Mouse (Mus musculus): Measurements from ENCODE around the gene Scamp1. TPM values are rescaled to one million over a fixed set of nuclear protein-coding genes. Genes with fewer than 3 reads are reported as not detected.

Gene Scamp1
- polyA plus RNA-seq, 1 experiment from 2014 or later = 58.5 TPM

DNA sequence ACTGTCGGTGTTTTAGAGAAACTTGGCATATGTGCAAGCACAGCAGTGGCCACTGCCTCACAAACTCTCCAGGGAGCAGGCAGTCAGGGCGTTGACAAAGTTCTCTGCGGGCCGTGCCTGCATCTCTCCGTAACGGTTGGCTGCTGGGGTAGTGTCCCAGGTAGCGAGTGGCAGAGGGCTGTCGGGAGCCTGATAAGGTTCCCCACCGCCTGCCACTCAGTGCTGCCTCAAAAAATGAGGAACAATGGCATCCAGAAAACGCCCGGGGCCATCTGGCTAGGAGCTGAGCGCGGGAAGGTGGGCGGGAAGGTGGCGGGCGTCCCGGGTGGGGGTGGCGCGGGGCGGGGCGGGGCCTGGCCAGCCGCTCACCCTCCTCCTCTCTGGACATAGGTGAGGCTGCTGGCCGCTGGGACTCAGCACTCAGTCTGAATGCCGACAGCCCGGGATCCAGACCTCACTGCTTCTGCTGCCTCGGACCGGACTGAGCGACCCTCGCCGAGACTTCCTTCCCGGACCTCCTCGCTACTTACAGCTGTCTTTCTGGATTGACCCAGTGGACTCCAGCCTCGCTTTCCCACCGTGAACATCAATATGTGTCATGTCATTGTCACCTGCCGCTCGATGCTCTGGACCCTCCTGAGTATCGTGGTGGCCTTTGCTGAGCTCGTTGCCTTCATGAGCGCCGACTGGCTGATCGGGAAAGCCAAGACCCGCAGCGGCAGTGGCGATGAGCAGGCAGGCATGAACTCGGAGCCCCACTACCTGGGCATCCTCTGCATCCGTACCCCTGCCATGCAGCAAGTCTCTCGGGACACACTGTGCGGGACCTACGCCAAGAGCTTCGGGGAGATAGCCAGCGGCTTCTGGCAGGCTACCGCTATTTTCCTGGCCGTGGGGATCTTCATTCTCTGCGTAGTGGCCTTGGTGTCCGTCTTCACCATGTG, 111.8 kb downstream of the Scamp1 start:
- peak overlapping the region; percentile 66 for H3K9ac ChIP-seq (ENCODE audit: low read length)
- H3K4me1 ChIP-seq (ENCODE audit: control insufficient read depth, insufficient read depth, low read length) = peaks cover 16% of the 10 kb centered on the region
- H3K4me3 ChIP-seq (ENCODE audit: low read depth, low read length) = peak overlapping the region; percentile 51
- H3K36me3 ChIP-seq (ENCODE audit: control insufficient read depth, insufficient read depth, low read length) = no peaks in the 10 kb centered on the region
- no peaks in the 10 kb centered on the region for H3K9me3 ChIP-seq (replicated peaks; ENCODE audit: control insufficient read depth, low read length)
- peak; percentile 45 for ATAC-seq
- 1% methylated on average over 51 of the region's 55 CpGs for WGBS
- no peaks in the 10 kb centered on the region for H3K27me3 ChIP-seq (replicated peaks; ENCODE audit: control insufficient read depth, insufficient read depth, low read length)
- peak overlapping the region; percentile 99 for H3K4me2 ChIP-seq (ENCODE audit: low read length)
- H3K27ac ChIP-seq (ENCODE audit: low read depth, low read length) = no peak overlapping the region
- peak; percentile 54 for DNase-seq (ENCODE audit: low spot score)

DNA sequence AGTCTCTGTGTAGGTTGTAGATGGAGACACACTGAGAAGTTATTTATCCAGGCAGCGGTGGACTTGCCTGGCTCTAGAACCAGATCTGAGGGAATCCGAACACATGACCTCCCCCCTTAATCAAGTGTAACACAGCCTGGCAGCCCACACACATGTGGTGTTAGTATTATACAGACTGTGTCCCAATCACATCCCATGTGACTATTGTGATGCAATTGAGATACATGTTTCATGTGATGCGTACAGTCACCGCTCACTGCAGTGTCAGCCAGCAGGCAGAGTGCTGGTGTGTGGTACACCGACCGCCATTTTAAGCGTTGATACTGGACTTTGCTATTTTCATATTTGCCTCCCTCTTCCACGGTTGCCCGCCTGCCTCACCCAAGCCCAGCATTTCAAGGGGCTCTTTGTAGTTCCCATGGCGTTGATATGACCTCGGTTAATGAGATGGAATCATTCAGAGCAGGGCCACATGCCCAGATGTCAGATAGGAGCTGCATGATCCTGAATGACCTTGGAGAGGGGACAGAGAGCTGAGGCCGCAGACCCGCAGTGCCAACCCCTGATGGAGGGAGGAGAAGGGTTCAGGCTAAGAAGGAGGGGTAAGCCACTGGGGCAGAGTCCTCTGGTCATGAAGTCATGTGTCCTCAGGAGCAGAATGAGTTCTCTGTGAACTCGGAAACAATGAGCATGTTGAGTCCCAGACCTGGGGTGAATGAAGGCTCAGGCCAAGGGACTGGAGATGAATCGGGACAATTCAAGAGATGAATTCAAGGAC, 112.9 kb downstream of the Scamp1 start:
- DNase-seq (ENCODE audit: low spot score) (no peak), ATAC-seq (no peak)
- Histone ChIP-seq H3K27me3 (replicated peaks; ENCODE audit: control insufficient read depth, insufficient read depth, low read length) (no peaks in the 10 kb centered on the region), H3K27ac (ENCODE audit: low read depth, low read length) (no peak overlapping the region), H3K9ac (ENCODE audit: low read length) (no peak overlapping the region), H3K4me2 (ENCODE audit: low read length) (no peak overlapping the region), H3K4me3 (ENCODE audit: low read depth, low read length) (no peak overlapping the region), H3K4me1 (ENCODE audit: control insufficient read depth, insufficient read depth, low read length) (peaks cover 10% of the 10 kb centered on the region), H3K36me3 (ENCODE audit: control insufficient read depth, insufficient read depth, low read length) (no peaks in the 10 kb centered on the region), H3K9me3 (replicated peaks; ENCODE audit: control insufficient read depth, low read length) (no peaks in the 10 kb centered on the region)
- 83% methylated on average over 15 of the region's 15 CpGs for WGBS

DNA sequence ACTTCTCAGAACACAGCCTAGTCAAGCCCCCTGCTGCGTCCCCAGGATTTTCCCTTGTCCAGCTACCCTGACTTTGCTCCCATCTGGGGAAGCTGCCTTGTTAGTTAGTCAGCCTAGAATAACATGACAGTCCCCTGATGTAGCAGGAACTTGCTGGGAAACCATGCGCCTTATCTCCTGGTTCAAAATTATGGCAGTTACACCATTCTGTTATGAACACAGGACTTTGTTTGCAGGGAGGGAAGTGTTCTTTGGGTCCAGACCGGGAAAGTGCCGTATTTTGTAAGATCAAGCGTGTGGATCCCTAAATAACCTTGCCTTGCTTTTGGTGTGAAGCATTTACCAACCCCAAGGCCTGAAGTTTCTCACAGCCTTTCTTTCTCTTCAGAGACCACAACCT, 114.0 kb downstream of the Scamp1 start:
- Histone ChIP-seq H3K36me3 (ENCODE audit: control insufficient read depth, insufficient read depth, low read length) (no peaks in the 10 kb centered on the region), H3K9me3 (replicated peaks; ENCODE audit: control insufficient read depth, low read length) (no peaks in the 10 kb centered on the region), H3K4me3 (ENCODE audit: low read depth, low read length) (no peak overlapping the region), H3K4me1 (ENCODE audit: control insufficient read depth, insufficient read depth, low read length) (peaks cover 10% of the 10 kb centered on the region), H3K27ac (ENCODE audit: low read depth, low read length) (no peak overlapping the region), H3K27me3 (replicated peaks; ENCODE audit: control insufficient read depth, insufficient read depth, low read length) (no peaks in the 10 kb centered on the region), H3K4me2 (ENCODE audit: low read length) (no peak overlapping the region), H3K9ac (ENCODE audit: low read length) (no peak overlapping the region)
- DNase-seq (ENCODE audit: low spot score) (no peak), ATAC-seq (no peak)
- WGBS = 43% methylated on average over 5 of the region's 5 CpGs

DNA sequence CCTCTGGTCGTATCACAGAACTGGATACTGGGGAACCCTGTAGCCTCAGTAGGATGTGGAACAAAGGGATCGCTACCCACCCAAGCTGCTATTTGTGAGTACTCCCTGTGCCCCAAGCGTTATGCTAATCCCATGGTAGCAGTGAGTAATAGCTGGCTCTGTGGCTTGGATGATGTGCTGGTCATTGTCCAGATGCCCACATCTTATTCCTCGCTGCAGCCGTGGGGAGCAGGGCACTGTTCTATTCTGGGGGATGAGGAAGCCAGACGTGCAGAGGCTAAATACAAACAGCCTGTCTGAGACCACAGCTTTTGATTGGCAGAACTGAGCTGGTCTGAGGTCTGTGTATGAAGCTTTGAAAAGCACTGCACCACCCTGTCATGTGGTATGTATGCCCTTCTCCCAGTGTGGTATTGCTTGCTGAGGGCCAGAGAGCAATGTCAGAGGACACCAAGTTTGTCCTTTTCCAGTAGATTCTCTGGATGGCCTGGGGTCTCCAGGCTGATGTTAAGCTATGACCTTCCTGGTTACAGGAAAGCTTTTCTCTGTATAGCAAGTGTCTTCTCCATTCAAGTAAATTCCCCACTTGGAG, 116.2 kb downstream of the Scamp1 start:
- Histone ChIP-seq H3K27ac (ENCODE audit: low read depth, low read length) (no peak overlapping the region), H3K4me2 (ENCODE audit: low read length) (no peak overlapping the region), H3K4me1 (ENCODE audit: control insufficient read depth, insufficient read depth, low read length) (peaks cover 6% of the 10 kb centered on the region; the same call in 1 of the 2 replicates), H3K27me3 (replicated peaks; ENCODE audit: control insufficient read depth, insufficient read depth, low read length) (no peaks in the 10 kb centered on the region), H3K9me3 (replicated peaks; ENCODE audit: control insufficient read depth, low read length) (no peaks in the 10 kb centered on the region), H3K36me3 (ENCODE audit: control insufficient read depth, insufficient read depth, low read length) (no peaks in the 10 kb centered on the region), H3K4me3 (ENCODE audit: low read depth, low read length) (no peak overlapping the region), H3K9ac (ENCODE audit: low read length) (no peak overlapping the region)
- WGBS = 59% methylated on average over 6 of the region's 6 CpGs
- no peak for ATAC-seq
- DNase-seq (ENCODE audit: low spot score) = no peak

DNA sequence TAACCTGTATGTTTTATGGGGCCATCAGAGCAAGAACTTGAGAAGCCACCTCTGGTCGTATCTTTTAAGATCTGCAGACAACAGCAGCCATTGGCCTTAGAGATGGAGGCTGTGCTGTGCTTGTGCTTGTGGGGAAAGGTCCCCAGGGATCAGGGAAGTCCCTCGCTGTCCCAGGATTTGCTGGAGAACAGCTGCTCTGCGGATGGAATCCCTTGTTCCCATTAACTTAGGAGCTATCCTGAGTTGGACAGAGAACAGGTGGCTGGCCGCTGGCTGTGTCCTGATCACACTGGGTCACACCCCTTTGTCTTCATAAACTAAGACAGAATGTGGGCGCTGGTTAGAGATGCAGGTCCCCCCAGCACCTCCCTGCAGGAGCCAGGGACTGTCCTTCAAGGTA, 117.3 kb downstream of the Scamp1 start:
- H3K36me3 ChIP-seq (ENCODE audit: control insufficient read depth, insufficient read depth, low read length) = no peaks in the 10 kb centered on the region
- DNase-seq (ENCODE audit: low spot score) = no peak
- ATAC-seq = no peak
- H3K9ac ChIP-seq (ENCODE audit: low read length) = no peak overlapping the region
- no peaks in the 10 kb centered on the region for H3K4me1 ChIP-seq (ENCODE audit: control insufficient read depth, insufficient read depth, low read length)
- no peaks in the 10 kb centered on the region for H3K27me3 ChIP-seq (replicated peaks; ENCODE audit: control insufficient read depth, insufficient read depth, low read length)
- no peaks in the 10 kb centered on the region for H3K9me3 ChIP-seq (replicated peaks; ENCODE audit: control insufficient read depth, low read length)
- no peak overlapping the region for H3K4me3 ChIP-seq (ENCODE audit: low read depth, low read length)
- no peak overlapping the region for H3K27ac ChIP-seq (ENCODE audit: low read depth, low read length)
- H3K4me2 ChIP-seq (ENCODE audit: low read length) = no peak overlapping the region
- WGBS = 85% methylated on average over 5 of the region's 5 CpGs

DNA sequence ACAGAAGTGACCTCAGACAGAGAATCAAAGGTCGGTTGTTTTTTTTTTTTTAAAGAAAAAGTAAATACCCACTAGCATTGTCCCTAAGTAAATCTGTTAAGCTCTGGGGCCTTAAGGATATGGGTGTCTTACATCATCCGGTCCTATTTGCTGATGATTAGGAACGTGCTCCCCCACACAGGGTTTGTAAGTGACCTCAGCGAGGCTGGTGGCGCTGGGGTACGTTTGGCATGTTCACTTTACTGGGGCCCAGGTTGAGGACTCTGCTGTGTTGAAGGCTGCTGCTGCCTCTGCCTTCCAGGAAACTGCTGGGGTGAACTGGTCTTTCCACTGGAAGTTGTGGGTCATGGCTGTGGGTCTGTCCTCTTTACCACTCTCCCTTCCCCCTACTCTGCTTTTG, 121.2 kb downstream of the Scamp1 start:
- no peaks in the 10 kb centered on the region for H3K9me3 ChIP-seq (replicated peaks; ENCODE audit: control insufficient read depth, low read length)
- no peak overlapping the region for H3K4me2 ChIP-seq (ENCODE audit: low read length)
- no peaks in the 10 kb centered on the region for H3K27me3 ChIP-seq (replicated peaks; ENCODE audit: control insufficient read depth, insufficient read depth, low read length)
- DNase-seq (ENCODE audit: low spot score) = no peak
- no peaks in the 10 kb centered on the region for H3K36me3 ChIP-seq (ENCODE audit: control insufficient read depth, insufficient read depth, low read length)
- no peaks in the 10 kb centered on the region for H3K4me1 ChIP-seq (ENCODE audit: control insufficient read depth, insufficient read depth, low read length)
- 87% methylated on average over 6 of the region's 6 CpGs for WGBS
- H3K4me3 ChIP-seq (ENCODE audit: low read depth, low read length) = no peak overlapping the region
- ATAC-seq = no peak
- no peak overlapping the region for H3K9ac ChIP-seq (ENCODE audit: low read length)
- H3K27ac ChIP-seq (ENCODE audit: low read depth, low read length) = no peak overlapping the region

DNA sequence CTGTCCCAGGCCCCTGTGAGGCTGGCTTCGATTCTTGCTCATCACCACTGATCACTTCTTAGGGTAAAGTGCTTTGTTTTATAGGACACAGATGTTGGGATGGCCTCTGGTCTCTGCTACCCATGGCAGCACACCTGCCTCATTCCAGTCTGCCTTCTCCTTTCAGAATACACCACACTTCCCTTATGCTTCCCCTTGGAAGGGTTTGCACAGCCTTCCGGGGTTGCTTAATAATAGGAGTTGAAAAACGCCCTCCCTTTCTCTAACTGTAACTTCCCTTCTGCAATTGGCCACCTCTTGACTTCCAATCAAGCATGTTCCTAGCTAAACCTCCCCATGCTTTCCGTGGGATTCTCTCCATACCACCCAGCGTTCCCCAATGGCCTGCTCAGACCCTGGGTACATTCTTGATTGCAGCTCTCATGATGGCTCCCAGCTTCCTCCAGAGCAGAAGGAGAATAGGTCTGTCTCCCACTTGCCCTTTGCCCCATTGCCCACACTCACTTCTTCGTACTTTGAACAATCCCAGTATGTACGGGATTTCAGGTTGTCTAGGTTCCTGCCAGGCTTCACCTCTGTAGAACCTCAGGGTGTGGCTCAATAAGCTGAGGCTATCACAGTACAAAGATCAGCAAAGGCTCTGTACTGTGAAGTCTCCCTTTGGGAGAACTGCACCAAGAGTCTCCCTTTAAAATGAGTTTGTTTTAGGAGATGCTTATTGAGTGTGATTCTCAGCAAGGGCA, 126.0 kb downstream of the Scamp1 start:
- H3K4me2 ChIP-seq (ENCODE audit: low read length) = no peak overlapping the region
- no peak overlapping the region for H3K27ac ChIP-seq (ENCODE audit: low read depth, low read length)
- no peak for ATAC-seq
- no peak overlapping the region for H3K4me3 ChIP-seq (ENCODE audit: low read depth, low read length)
- H3K36me3 ChIP-seq (ENCODE audit: control insufficient read depth, insufficient read depth, low read length) = no peaks in the 10 kb centered on the region
- no peak overlapping the region for H3K9ac ChIP-seq (ENCODE audit: low read length)
- no peaks in the 10 kb centered on the region for H3K9me3 ChIP-seq (replicated peaks; ENCODE audit: control insufficient read depth, low read length)
- no peak for DNase-seq (ENCODE audit: low spot score)
- H3K4me1 ChIP-seq (ENCODE audit: control insufficient read depth, insufficient read depth, low read length) = no peaks in the 10 kb centered on the region
- H3K27me3 ChIP-seq (replicated peaks; ENCODE audit: control insufficient read depth, insufficient read depth, low read length) = no peaks in the 10 kb centered on the region
- 86% methylated on average over 7 of the region's 7 CpGs for WGBS

DNA sequence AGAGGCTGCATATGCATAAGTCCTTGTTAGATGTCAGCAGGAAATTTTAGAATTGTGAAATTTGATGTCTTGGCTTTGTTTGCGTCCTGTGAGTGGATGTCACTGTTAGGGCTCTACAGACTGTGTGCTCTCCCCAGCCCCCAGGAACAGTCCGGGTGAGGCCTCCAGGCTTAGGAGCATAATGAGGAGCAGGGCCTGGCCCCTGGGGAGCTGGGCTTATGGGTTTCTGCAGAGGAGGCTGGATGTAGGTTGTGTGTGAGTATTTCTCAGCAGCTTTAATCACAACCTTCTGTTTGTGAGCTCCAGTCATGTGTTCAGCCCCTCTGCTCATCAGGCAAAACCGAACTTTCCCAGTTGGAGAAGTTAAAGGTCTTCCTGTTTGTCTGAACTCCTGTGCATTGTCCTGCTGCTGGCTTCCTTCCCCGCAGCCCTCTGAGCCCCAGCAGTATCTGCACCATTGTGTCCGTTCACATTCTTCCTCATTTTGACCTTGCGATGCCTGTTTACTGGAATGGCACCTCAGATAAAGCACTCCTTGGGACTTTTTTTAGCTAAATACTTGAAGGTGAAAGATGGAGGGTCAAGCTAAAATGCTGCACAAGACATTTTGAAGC, 126.7 kb downstream of the Scamp1 start:
- no peak for ATAC-seq
- no peak for DNase-seq (ENCODE audit: low spot score)
- no peak overlapping the region for H3K4me2 ChIP-seq (ENCODE audit: low read length)
- no peaks in the 10 kb centered on the region for H3K9me3 ChIP-seq (replicated peaks; ENCODE audit: control insufficient read depth, low read length)
- no peaks in the 10 kb centered on the region for H3K36me3 ChIP-seq (ENCODE audit: control insufficient read depth, insufficient read depth, low read length)
- no peak overlapping the region for H3K9ac ChIP-seq (ENCODE audit: low read length)
- H3K4me1 ChIP-seq (ENCODE audit: control insufficient read depth, insufficient read depth, low read length) = no peaks in the 10 kb centered on the region
- 53% methylated on average over 6 of the region's 6 CpGs for WGBS
- no peak overlapping the region for H3K4me3 ChIP-seq (ENCODE audit: low read depth, low read length)
- no peaks in the 10 kb centered on the region for H3K27me3 ChIP-seq (replicated peaks; ENCODE audit: control insufficient read depth, insufficient read depth, low read length)
- H3K27ac ChIP-seq (ENCODE audit: low read depth, low read length) = no peak overlapping the region

All from forebrain, embryonic 14.5 days (tissue).